Mouse (Mus musculus): ENCODE measurements at regions not wholly inside any gene's neighbourhood (a gene's known extent, or its start where the extent isn't known, plus 50 kb on each side); places are given as distances from the start of the nearest gene placed in this dataset.

GRCm38 (mm10) chr10:39254561-39254960 lies 91.0 kb upstream of the Ccn6 start:
- no peak for DNase-seq (ENCODE audit: extremely low read depth, low read depth)

- DNase-seq (ENCODE audit: extremely low read depth, low read depth): no peak
Observed at GRCm38 (mm10) chr10:39250039-39250438, 86.4 kb upstream of the Ccn6 start.

- DNase-seq (ENCODE audit: extremely low read depth, low read depth): no peak
Observed at GRCm38 (mm10) chr10:39248486-39248885, 84.9 kb upstream of the Ccn6 start.

- no peak for DNase-seq (ENCODE audit: extremely low read depth, low read depth)
Observed at GRCm38 (mm10) chr10:39246984-39247383, 83.4 kb upstream of the Ccn6 start.

GRCm38 (mm10) chr10:39245141-39245540 lies 81.5 kb upstream of the Ccn6 start:
- no peak for DNase-seq (ENCODE audit: extremely low read depth, low read depth)

- DNase-seq (ENCODE audit: extremely low read depth, low read depth): no peak
Observed at GRCm38 (mm10) chr10:39244061-39244460, 80.5 kb upstream of the Ccn6 start.

GRCm38 (mm10) chr10:39242398-39242797 lies 78.8 kb upstream of the Ccn6 start:
- no peak for DNase-seq (ENCODE audit: extremely low read depth, low read depth)

GRCm38 (mm10) chr10:39241922-39242321 lies 78.3 kb upstream of the Ccn6 start:
- no peak for DNase-seq (ENCODE audit: extremely low read depth, low read depth)

GRCm38 (mm10) chr10:39241486-39241885 lies 77.9 kb upstream of the Ccn6 start:
- DNase-seq (ENCODE audit: extremely low read depth, low read depth): no peak

- DNase-seq (ENCODE audit: extremely low read depth, low read depth): no peak
Observed at GRCm38 (mm10) chr10:39240966-39241365, 77.4 kb upstream of the Ccn6 start.

- DNase-seq (ENCODE audit: extremely low read depth, low read depth): no peak
Observed at GRCm38 (mm10) chr10:39240178-39240791, 76.7 kb upstream of the Ccn6 start.

GRCm38 (mm10) chr10:39239498-39240177 lies 76.0 kb upstream of the Ccn6 start:
- peak; percentile 2 for DNase-seq (ENCODE audit: extremely low read depth, low read depth)

- no peak for DNase-seq (ENCODE audit: extremely low read depth, low read depth)
Observed at GRCm38 (mm10) chr10:39238596-39238995, 75.0 kb upstream of the Ccn6 start.

GRCm38 (mm10) chr10:39237549-39237948 lies 74.0 kb upstream of the Ccn6 start:
- DNase-seq (ENCODE audit: extremely low read depth, low read depth): no peak

GRCm38 (mm10) chr10:39233926-39234450 lies 70.4 kb upstream of the Ccn6 start:
- no peak for DNase-seq (ENCODE audit: extremely low read depth, low read depth)

- no peak for DNase-seq (ENCODE audit: extremely low read depth, low read depth)
Observed at GRCm38 (mm10) chr10:39233191-39233590, 69.6 kb upstream of the Ccn6 start.

GRCm38 (mm10) chr10:39230634-39231410 lies 67.2 kb upstream of the Ccn6 start:
- DNase-seq (ENCODE audit: extremely low read depth, low read depth): no peak

GRCm38 (mm10) chr10:39229233-39229632 lies 65.6 kb upstream of the Ccn6 start:
- no peak for DNase-seq (ENCODE audit: extremely low read depth, low read depth)

GRCm38 (mm10) chr10:39228027-39228426 lies 64.4 kb upstream of the Ccn6 start:
- no peak for DNase-seq (ENCODE audit: extremely low read depth, low read depth)

GRCm38 (mm10) chr10:39227499-39227942 lies 63.9 kb upstream of the Ccn6 start:
- no peak for DNase-seq (ENCODE audit: extremely low read depth, low read depth)

- DNase-seq (ENCODE audit: extremely low read depth, low read depth): no peak
Observed at GRCm38 (mm10) chr10:39226518-39226917, 62.9 kb upstream of the Ccn6 start.

- no peak for DNase-seq (ENCODE audit: extremely low read depth, low read depth)
Observed at GRCm38 (mm10) chr10:39224449-39225094, 61.0 kb upstream of the Ccn6 start.

Measured in MEL-GATA-1-ER (cell line).